Mouse (Mus musculus): ENCODE data around the gene Ackr2.

GRCm38 (mm10) chr9:121950418-121951113, 52.4 kb downstream of the Ackr2 start, which contains the start of gene Fam198a:
- TF ChIP-seq CTCF (conservative IDR thresholded peaks at IDR 0.05; ENCODE audit: low read length), result no peak
- no peak for TF ChIP-seq NANOG (IDR thresholded peaks at IDR 0.05; ENCODE audit: borderline replicate concordance, low read length)
